Mouse (Mus musculus): ENCODE measurements around the gene Hist1h2bc. TPM values are rescaled to one million over a fixed set of nuclear protein-coding genes. Genes with fewer than 3 reads are reported as not detected.

Hist1h2bc gene
- total RNA-seq, 2 experiments from 2014 or later = 50.8 to 51.3 TPM

GRCm38 (mm10) chr13:23728472-23729191 lies 44.6 kb downstream of the Hist1h2bc start:
- intact Hi-C loops (cut with DNase I) = no loop called here
- no peak for DNase-seq

- intact Hi-C loops (cut with DNase I) = no loop called here
- no peak for DNase-seq
Observed at GRCm38 (mm10) chr13:23729192-23729525, 45.2 kb downstream of the Hist1h2bc start.

- intact Hi-C loops (cut with DNase I) = loop anchor here (10.0 kb wide), 1 partner anchor 45 kb away; the partner anchor contains the start of genes Hist1h2ac and Hist1h2bc
- no peak for DNase-seq
Observed at GRCm38 (mm10) chr13:23729706-23730105, 45.7 kb downstream of the Hist1h2bc start.

GRCm38 (mm10) chr13:23730479-23730878 lies 46.5 kb downstream of the Hist1h2bc start:
- peak; percentile 41 for DNase-seq
- intact Hi-C loops (cut with DNase I) = loop anchor here (10.0 kb wide), 1 partner anchor 46 kb away; the partner anchor contains the start of genes Hist1h2ac and Hist1h2bc

- peak in 1 of 2 experiments; percentile 57 for DNase-seq
- intact Hi-C loops (cut with DNase I) = loop anchor here (1.0 to 10.0 kb wide), 2 partner anchors 31 to 47 kb away; partner anchors contain the start of genes Hist1h2ac and Hist1h2bc
Observed at GRCm38 (mm10) chr13:23732156-23732804, 48.3 kb downstream of the Hist1h2bc start.

GRCm38 (mm10) chr13:23737091-23737490 lies 53.1 kb downstream of the Hist1h2bc start:
- intact Hi-C loops (cut with DNase I) = loop anchor here (5.0 to 10.0 kb wide), 3 partner anchors 52 to 305 kb away; partner anchors contain the start of genes Hist1h1e, Hist1h2ac, Hist1h2bc and Hist1h2be
- DNase-seq = no peak

GRCm38 (mm10) chr13:23738041-23738440 lies 54.0 kb downstream of the Hist1h2bc start:
- peak in 1 of 2 experiments; percentile 49 for DNase-seq
- intact Hi-C loops (cut with DNase I) = loop anchor here (5.0 to 10.0 kb wide), 3 partner anchors 53 to 306 kb away; partner anchors contain the start of genes Hist1h1e, Hist1h2ac, Hist1h2bc and Hist1h2be

GRCm38 (mm10) chr13:23738677-23739068 lies 54.7 kb downstream of the Hist1h2bc start, which contains the start of gene Hist1h1c:
Gene Hist1h1c, plus strand, starts transcription at chr13:23738808.
- intact Hi-C loops (cut with DNase I) = loop anchor here (5.0 to 10.0 kb wide), 3 partner anchors 54 to 306 kb away; partner anchors contain the start of genes Hist1h1e, Hist1h2ac, Hist1h2bc and Hist1h2be
- peak; percentile 94 to 96 for DNase-seq

GRCm38 (mm10) chr13:23739069-23739921 lies 55.3 kb downstream of the Hist1h2bc start:
- DNase-seq = peak; percentile 94 to 97
- intact Hi-C loops (cut with DNase I) = loop anchor here (5.0 to 10.0 kb wide), 3 partner anchors 54 to 307 kb away; partner anchors contain the start of genes Hist1h1e, Hist1h2ac, Hist1h2bc and Hist1h2be

- DNase-seq = no peak
- intact Hi-C loops (cut with DNase I) = loop anchor here (5.0 to 10.0 kb wide), 6 partner anchors 55 to 1915 kb away; partner anchors contain the start of genes Hist1h1e, Hist1h2ac, Hist1h2af and Hist1h2bc
Observed at GRCm38 (mm10) chr13:23739922-23740252, 55.9 kb downstream of the Hist1h2bc start.

- intact Hi-C loops (cut with DNase I) = loop anchor here (5.0 to 10.0 kb wide), 3 partner anchors 158 to 1916 kb away; partner anchors contain the start of genes Hist1h2af, Hist1h3g, Hist1h4d and Hist1h4h
- no peak for DNase-seq
Observed at GRCm38 (mm10) chr13:23740256-23740840, 56.3 kb downstream of the Hist1h2bc start.

GRCm38 (mm10) chr13:23740910-23741309 lies 56.9 kb downstream of the Hist1h2bc start:
- DNase-seq = no peak
- intact Hi-C loops (cut with DNase I) = loop anchor here (5.0 to 10.0 kb wide), 3 partner anchors 159 to 1916 kb away; partner anchors contain the start of genes Hist1h2af, Hist1h3g, Hist1h4d and Hist1h4h

GRCm38 (mm10) chr13:23742007-23742406 lies 58.0 kb downstream of the Hist1h2bc start:
- no peak for DNase-seq
- intact Hi-C loops (cut with DNase I) = loop anchor here (5.0 to 10.0 kb wide), 3 partner anchors 160 to 1917 kb away; partner anchors contain the start of genes Hist1h2af, Hist1h3g, Hist1h4d and Hist1h4h

Small RNAs within 50 kb of the gene (microRNA-seq; reads per million reads assigned to microRNA genes)
- 0 reads per million in 2 experiments for gene Gm44350

Other genes with a start within 250 kb of the Hist1h2bc start
- not detected for gene Btn1a1, start 218.3 kb upstream of the Hist1h2bc start, total RNA-seq (2021)
- not detected for gene Btn2a2, start 195.3 kb upstream of the Hist1h2bc start, total RNA-seq (2021)
- 100 to 1,000 TPM; 743 to 812 TPM for gene Hist1h4h, start 153.1 kb upstream of the Hist1h2bc start, total RNA-seq (2021)
- 100 to 1,000 TPM; 171 to 245 TPM for gene Hist1h2af, start 150.3 kb upstream of the Hist1h2bc start, total RNA-seq (2021)
- 10 to 100 TPM; 45.9 to 66.2 TPM for gene Hist1h3g, start 148.8 kb upstream of the Hist1h2bc start, total RNA-seq (2021)
- gene Hist1h2bh, start 140.8 kb upstream of the Hist1h2bc start, total RNA-seq (2021) = 10 to 100 TPM in 1 of 2 experiments, 1 to 10 TPM in 1; 9.2 to 11.2 TPM
- 10 to 100 TPM; 52.6 to 63.4 TPM for gene Hist1h3f, start 140.1 kb upstream of the Hist1h2bc start, total RNA-seq (2021)
- gene Hist1h4f, start 132.6 kb upstream of the Hist1h2bc start, total RNA-seq (2021) = 100 to 1,000 TPM; 308 to 354 TPM
- 10 to 100 TPM; 16.9 to 20.1 TPM for gene Hist1h1d, start 130.9 kb upstream of the Hist1h2bc start, total RNA-seq (2021)
- 100 to 1,000 TPM; 125 to 161 TPM for gene Hist1h3e, start 121.8 kb upstream of the Hist1h2bc start, total RNA-seq (2021)
- gene Hist1h2ae, start 113.0 kb upstream of the Hist1h2bc start, total RNA-seq (2021) = 10 to 100 TPM; 38.7 to 42.6 TPM
- gene Hist1h2bg, start 112.8 kb upstream of the Hist1h2bc start, total RNA-seq (2021) = 100 to 1,000 TPM; 285 to 300 TPM
- gene Hist1h2bf, start 110.0 kb upstream of the Hist1h2bc start, total RNA-seq (2021) = 100 to 1,000 TPM; 116 to 129 TPM
- 10 to 100 TPM; 32.3 to 37.7 TPM for gene Hist1h2ad, start 109.8 kb upstream of the Hist1h2bc start, total RNA-seq (2021)
- 10 to 100 TPM; 26.2 to 30.6 TPM for gene Hist1h3d, start 108.4 kb upstream of the Hist1h2bc start, total RNA-seq (2021)
- gene Hist1h4d, start 102.6 kb upstream of the Hist1h2bc start, total RNA-seq (2021) = 100 to 1,000 TPM; 167 to 189 TPM
- gene Hist1h2be, start 63.1 kb upstream of the Hist1h2bc start, total RNA-seq (2021) = 10 to 100 TPM; 18.8 to 19.8 TPM
- 100 to 1,000 TPM; 138 to 168 TPM for gene Hist1h1e, start 61.6 kb upstream of the Hist1h2bc start, total RNA-seq (2021)
- gene Hist1h2ac, start 251 bp upstream of the Hist1h2bc start, total RNA-seq (2021) = 1 to 10 TPM; 5.1 to 6.2 TPM
- under 1 TPM; 0.29 to 0.67 TPM for gene Hist1h1t, start 11.6 kb downstream of the Hist1h2bc start, total RNA-seq (2021)
- 100 to 1,000 TPM; 105 to 116 TPM for gene Hist1h4c, start 14.3 kb downstream of the Hist1h2bc start, total RNA-seq (2021)
- 10 to 100 TPM; 26.7 to 32.4 TPM for gene Hfe, start 26.7 kb downstream of the Hist1h2bc start, total RNA-seq (2021)
- gene Hist1h1c, start 54.6 kb downstream of the Hist1h2bc start, total RNA-seq (2021) = 100 to 1,000 TPM; 299 to 383 TPM
- 100 to 1,000 TPM in 1 of 2 experiments, 10 to 100 TPM in 1; 84.0 to 101 TPM for gene Hist1h3c, start 61.4 kb downstream of the Hist1h2bc start, total RNA-seq (2021)
- gene Hist1h2bb, start 62.5 kb downstream of the Hist1h2bc start, total RNA-seq (2021) = 100 to 1,000 TPM; 105 to 106 TPM
- gene Hist1h2ab, start 66.9 kb downstream of the Hist1h2bc start, total RNA-seq (2021) = 100 to 1,000 TPM; 166 to 169 TPM
- 100 to 1,000 TPM; 221 to 266 TPM for gene Hist1h3b, start 68.1 kb downstream of the Hist1h2bc start, total RNA-seq (2021)
- gene Hist1h4b, start 72.8 kb downstream of the Hist1h2bc start, total RNA-seq (2021) = 100 to 1,000 TPM; 130 to 151 TPM
- gene Hist1h4a, start 77.0 kb downstream of the Hist1h2bc start, total RNA-seq (2021) = 100 to 1,000 TPM; 162 to 177 TPM
- 100 to 1,000 TPM; 160 to 202 TPM for gene Hist1h3a, start 78.2 kb downstream of the Hist1h2bc start, total RNA-seq (2021)
- gene Hist1h1a, start 79.5 kb downstream of the Hist1h2bc start, total RNA-seq (2021) = 100 to 1,000 TPM; 109 to 127 TPM
- not detected for gene Trim38, start 85.7 kb downstream of the Hist1h2bc start, total RNA-seq (2021)
- not detected for gene Slc17a2, start 122.8 kb downstream of the Hist1h2bc start, total RNA-seq (2021)
- not detected for gene Slc17a3, start 155.2 kb downstream of the Hist1h2bc start, total RNA-seq (2021)
- not detected for gene Slc17a1, start 183.6 kb downstream of the Hist1h2bc start, total RNA-seq (2021)
- gene Slc17a4, start 230.8 kb downstream of the Hist1h2bc start, total RNA-seq (2021) = not detected
- gene Hist1h2ba, start 250.0 kb downstream of the Hist1h2bc start, total RNA-seq (2021) = not detected

All from heart, postnatal 10 days (tissue).